Mouse (Mus musculus) hindbrain, postnatal 0 days (tissue): ENCODE results near the gene Sclt1. TPM values are rescaled to one million over a fixed set of nuclear protein-coding genes. Genes with fewer than 3 reads are reported as not detected.
A peak's percentile ranks its signal among the peaks of the same experiment; 100 is the strongest.

Experiments
- ATAC-seq: fragments of 200-750 bp; cut with Nextera tagmentation; 2 replicates; pipeline ENCODE4 v1.8.0; 2017; ENCODE audit warnings: mild to moderate bottlenecking, moderate TSS enrichment, moderate library complexity
- DNase-seq: peaks from one replicate; pipeline ENCODE4 v3.0.0-alpha.2; 2015; ENCODE audit warnings: low spot score
- H3K27ac ChIP-seq: fragments of 300-500 bp; sonication (generic); 2 replicates; pipeline ENCODE4 v1.5.1; 2014; ENCODE audit warnings: mild to moderate bottlenecking
- H3K27me3 ChIP-seq: fragments of 300-500 bp; sonication (generic); 2 replicates; pipeline ENCODE4 v1.6.1; 2014; ENCODE audit warnings: low read length, mixed read lengths; ENCODE audit not compliant: insufficient read depth
- H3K36me3 ChIP-seq: fragments of 300-500 bp; sonication (generic); 2 replicates; pipeline ENCODE4 v1.6.1; 2014; ENCODE audit warnings: low read length, mixed read lengths; ENCODE audit not compliant: insufficient read depth
- H3K4me1 ChIP-seq: fragments of 300-500 bp; sonication (generic); 2 replicates; pipeline ENCODE4 v1.6.1; 2014; ENCODE audit warnings: antibody characterized with exemption, low read length, mixed read lengths; ENCODE audit not compliant: insufficient read depth
- H3K4me2 ChIP-seq: fragments of 300-500 bp; sonication (generic); 2 replicates; pipeline ENCODE4 v1.6.1; 2014; ENCODE audit warnings: low read depth, mild to moderate bottlenecking, low read length, moderate library complexity, mixed read lengths
- H3K4me3 ChIP-seq: fragments of 300-500 bp; sonication (generic); 2 replicates; pipeline ENCODE4 v1.5.1; 2014; ENCODE audit warnings: low read length
- H3K9ac ChIP-seq: fragments of 300-500 bp; sonication (generic); replicated peaks from 2 replicates; pipeline ENCODE4 v1.6.1; 2014; ENCODE audit warnings: mild to moderate bottlenecking, low read length, moderate library complexity, mixed read lengths
- H3K9me3 ChIP-seq: fragments of 300-500 bp; sonication (generic); 2 replicates; pipeline ENCODE4 v1.6.1; 2016; ENCODE audit warnings: low read length, mixed read lengths
- CTCF ChIP-seq: IDR thresholded peaks from 2 replicates; pipeline ENCODE4 v1.5.1; 2016; ENCODE audit warnings: antibody characterized with exemption, control low read depth, low read depth
- WGBS: fragments of 180-500 bp; shearing (Covaris S2); extraction: QIAGEN DNeasy Blood & Tissue Kit; methylation state at CpG from one replicate; pipeline ENCODE4 v1.1.7; 2014; 5-methylcytosine and 5-hydroxymethylcytosine counted together
- polyA plus RNA-seq: library from polyadenylated mRNA; unstranded; fragments of >200 nt; fragmentation: Nextera tagmentation; extraction: Ambion mirVana; gene quantifications from 2 replicates; pipeline ENCODE4 v1.2.1, GENCODE M21; 2015
- total RNA-seq: library from RNA; depleted of rRNA; stranded (reverse); fragments of >200 nt; gene quantifications from 2 replicates; pipeline ENCODE4 v1.2.3, GENCODE M21; 2014

Sclt1 gene
- total and polyA plus RNA-seq, 2 experiments from 2014 or later: 15.9 to 18.2 TPM

- Histone ChIP-seq H3K9ac (no peak overlapping the region), H3K4me2 (no peak overlapping the region), H3K9me3 (no peaks in the 10 kb centered on the region), H3K27me3 (no peaks in the 10 kb centered on the region), H3K36me3 (peaks cover 16% of the 10 kb centered on the region; the same call in 1 of the 2 replicates), H3K4me1 (no peaks in the 10 kb centered on the region), H3K27ac (no peak overlapping the region), H3K4me3 (no peak overlapping the region)
- ATAC-seq (no peak), DNase-seq (no peak)
- 84% methylated on average over 8 of the region's 8 CpGs for WGBS
- TF ChIP-seq CTCF: no peak
These were observed 134.8 kb downstream of the Sclt1 start for GRCm38 (mm10) chr3:41607467-41607866.

DNA sequence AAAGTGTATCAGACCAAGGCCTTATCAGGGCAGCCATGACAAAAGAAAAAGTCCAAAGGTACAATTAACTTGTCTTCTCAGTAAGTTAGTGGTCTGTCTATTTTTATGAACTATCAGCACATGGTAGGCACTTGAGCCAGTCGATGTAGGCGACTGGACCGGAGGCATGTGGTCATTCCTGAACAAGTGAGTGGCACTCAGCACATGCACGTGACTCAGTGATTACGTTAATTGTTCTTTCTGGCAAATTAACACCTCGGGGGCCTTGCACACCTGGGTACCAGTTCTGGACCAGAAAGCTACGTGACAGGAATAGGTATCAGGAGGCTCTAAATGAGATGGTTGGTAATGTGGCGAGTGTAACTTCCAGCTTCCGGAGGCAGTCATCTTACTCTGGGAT lies 135.3 kb downstream of the Sclt1 start:
- DNase-seq (no peak), ATAC-seq (no peak)
- no peak for TF ChIP-seq CTCF
- H3K4me1 ChIP-seq: no peaks in the 10 kb centered on the region
- 78% methylated on average over 9 of the region's 9 CpGs for WGBS
- no peaks in the 10 kb centered on the region for H3K27me3 ChIP-seq
- no peak overlapping the region for H3K9ac ChIP-seq
- no peak overlapping the region for H3K4me3 ChIP-seq
- no peaks in the 10 kb centered on the region for H3K9me3 ChIP-seq
- no peak overlapping the region for H3K27ac ChIP-seq
- no peak overlapping the region for H3K4me2 ChIP-seq
- H3K36me3 ChIP-seq: peaks cover 15% of the 10 kb centered on the region; the same call in 1 of the 2 replicates

DNA sequence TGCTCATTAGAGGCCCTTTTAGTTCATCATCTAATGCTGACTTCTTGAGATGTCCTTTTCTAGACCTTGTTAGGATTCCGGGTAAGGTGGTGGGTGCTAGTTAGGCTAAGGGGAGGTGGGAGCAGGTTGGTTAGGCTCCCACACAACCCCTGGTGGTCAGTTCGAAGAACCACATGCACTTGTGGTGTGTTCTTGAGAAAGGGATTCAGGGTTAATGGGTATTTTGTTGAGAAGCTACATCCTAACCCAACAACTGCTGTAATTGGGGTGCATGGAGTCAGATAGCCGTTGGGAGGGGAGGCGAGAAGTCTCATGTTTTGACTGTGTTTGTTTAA lies 136.0 kb downstream of the Sclt1 start:
- H3K36me3 ChIP-seq: peaks cover 12% of the 10 kb centered on the region; the same call in 1 of the 2 replicates
- H3K4me3 ChIP-seq: no peak overlapping the region
- H3K27me3 ChIP-seq: no peaks in the 10 kb centered on the region
- DNase-seq: no peak
- ATAC-seq: 0 out of 2 replicates have a peak, but pooled peaks have one; percentile 2
- H3K9me3 ChIP-seq: no peaks in the 10 kb centered on the region
- no peak overlapping the region for H3K27ac ChIP-seq
- H3K9ac ChIP-seq: no peak overlapping the region
- no peaks in the 10 kb centered on the region for H3K4me1 ChIP-seq
- 84% methylated on average over 4 of the region's 4 CpGs for WGBS
- no peak overlapping the region for H3K4me2 ChIP-seq
- peak; percentile 57 for TF ChIP-seq CTCF

DNA sequence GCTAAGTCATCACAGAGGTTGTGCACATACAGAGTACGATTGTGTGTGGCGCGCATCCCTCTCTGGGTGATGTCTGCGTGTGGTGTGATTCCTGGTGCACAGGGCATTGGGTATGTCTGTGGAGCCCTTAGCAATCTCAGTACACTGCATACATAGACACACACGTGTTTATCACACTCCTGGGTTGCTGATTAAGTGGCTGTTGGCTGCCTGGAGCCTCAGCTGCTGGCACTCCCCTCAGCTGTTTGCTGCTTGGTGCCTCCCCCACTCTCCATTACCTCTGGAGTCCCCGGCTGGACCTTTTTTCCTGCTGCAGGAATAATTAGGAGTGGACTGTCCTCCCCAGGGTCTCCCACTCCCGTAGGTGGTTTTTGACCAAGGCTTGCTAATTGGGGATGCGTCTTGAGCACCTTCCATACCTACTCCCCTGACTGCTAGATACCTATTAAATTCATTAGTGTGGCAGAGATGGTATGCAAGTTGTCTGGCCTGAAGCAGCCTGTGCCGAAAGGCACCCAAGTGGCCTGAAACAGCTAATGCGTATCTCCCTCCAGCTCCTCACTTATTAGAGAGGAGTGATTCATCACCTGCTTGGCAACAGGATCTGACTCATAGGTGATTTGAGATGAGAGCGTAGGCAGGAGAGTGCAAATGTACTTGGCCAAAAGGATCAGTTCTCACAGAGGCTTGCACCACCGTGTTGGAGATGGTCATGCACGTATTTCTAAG lies 136.5 kb downstream of the Sclt1 start:
- H3K4me1 ChIP-seq: no peaks in the 10 kb centered on the region
- H3K9ac ChIP-seq: no peak overlapping the region
- 71% methylated on average over 13 of the region's 13 CpGs for WGBS
- no peaks in the 10 kb centered on the region for H3K9me3 ChIP-seq
- no peak overlapping the region for H3K4me3 ChIP-seq
- no peak overlapping the region for H3K27ac ChIP-seq
- no peak for TF ChIP-seq CTCF
- H3K36me3 ChIP-seq: peaks cover 12% of the 10 kb centered on the region; the same call in 1 of the 2 replicates
- ATAC-seq (peak; percentile 42), DNase-seq (no peak)
- H3K4me2 ChIP-seq: no peak overlapping the region
- no peaks in the 10 kb centered on the region for H3K27me3 ChIP-seq

GRCm38 (mm10) chr3:41604629-41605321 lies 137.5 kb downstream of the Sclt1 start:
- H3K4me1 ChIP-seq: no peaks in the 10 kb centered on the region
- H3K9me3 ChIP-seq: no peaks in the 10 kb centered on the region
- no peak overlapping the region for H3K4me2 ChIP-seq
- TF ChIP-seq CTCF: no peak
- H3K36me3 ChIP-seq: peaks cover 4% of the 10 kb centered on the region; the same call in 1 of the 2 replicates
- H3K4me3 ChIP-seq: no peak overlapping the region
- no peak overlapping the region for H3K27ac ChIP-seq
- ATAC-seq (no peak), DNase-seq (no peak)
- 88% methylated on average over 12 of the region's 12 CpGs for WGBS
- no peaks in the 10 kb centered on the region for H3K27me3 ChIP-seq
- H3K9ac ChIP-seq: no peak overlapping the region

GRCm38 (mm10) chr3:41603470-41604019 lies 138.8 kb downstream of the Sclt1 start:
- ATAC-seq (peak; percentile 16; the same call in 1 of the 2 replicates), DNase-seq (no peak)
- 40% methylated on average over 5 of the region's 5 CpGs for WGBS
- Histone ChIP-seq H3K27me3 (no peaks in the 10 kb centered on the region), H3K4me2 (no peak overlapping the region), H3K27ac (no peak overlapping the region), H3K36me3 (peaks cover 7% of the 10 kb centered on the region; the same call in 1 of the 2 replicates), H3K4me1 (no peaks in the 10 kb centered on the region), H3K9me3 (no peaks in the 10 kb centered on the region), H3K9ac (no peak overlapping the region), H3K4me3 (no peak overlapping the region)
- TF ChIP-seq CTCF: no peak
